Mouse (Mus musculus): ENCODE data around the gene Akr7a5.

- TF ChIP-seq CTCF (IDR thresholded peaks at IDR 0.05; ENCODE audit: extremely low read depth, insufficient read depth, insufficient read length, insufficient replicate concordance) (no peak), POLR2A (IDR thresholded peaks at IDR 0.05; ENCODE audit: low read depth, low read length) (no peak)
These were observed 27.6 kb upstream of the Akr7a5 start for GRCm38 (mm10) chr4:139282955-139283417.

All from spleen, adult 2 months (tissue).